Mouse (Mus musculus) left cerebral cortex, adult 8-10 months (tissue): ENCODE results near the gene Tra2a. TPM values are rescaled to one million over a fixed set of nuclear protein-coding genes. Genes with fewer than 3 reads are reported as not detected.

Experiments
- DNase-seq, 2 experiments: peaks; one replicate each; pipeline ENCODE4 v3.0.0; 2022; ENCODE audit warnings: low spot score in 2 of 2
- total RNA-seq, 4 experiments: library from RNA; stranded (reverse); gene quantifications; 2 replicates each; pipeline ENCODE4 v1.2.4; 2022

Gene Tra2a
- total RNA-seq, 4 experiments from 2014 or later = 45.2 to 57.3 (median 55.6) TPM

- no peak for DNase-seq
These were observed 51.7 kb downstream of the Tra2a start for GRCm38 (mm10) chr6:49212141-49212540.

- no peak for DNase-seq
These were observed 52.2 kb downstream of the Tra2a start for GRCm38 (mm10) chr6:49211596-49211995.

GRCm38 (mm10) chr6:49209881-49210854 lies 53.7 kb downstream of the Tra2a start:
- DNase-seq = no peak

- DNase-seq = no peak
These were observed 54.9 kb downstream of the Tra2a start for GRCm38 (mm10) chr6:49208935-49209334.

- DNase-seq = no peak
These were observed 55.4 kb downstream of the Tra2a start for GRCm38 (mm10) chr6:49208297-49208930.

GRCm38 (mm10) chr6:49206416-49206815 lies 57.4 kb downstream of the Tra2a start:
- no peak for DNase-seq

- DNase-seq = no peak
These were observed 68.6 kb downstream of the Tra2a start for GRCm38 (mm10) chr6:49195188-49195587.

- DNase-seq = no peak
These were observed 69.3 kb downstream of the Tra2a start for GRCm38 (mm10) chr6:49194536-49194935.

Other genes with a start within 250 kb of the Tra2a start
- 10 to 100 TPM in 1 of 4 experiments, 1 to 10 TPM in 3; 2.5 to 25.6 (median 6.0) TPM for gene Gpnmb, start 227.5 kb downstream of the Tra2a start, total RNA-seq
- 10 to 100 TPM; 26.3 to 30.5 (median 28.1) TPM for gene Malsu1, start 190.2 kb downstream of the Tra2a start, total RNA-seq
- gene Igf2bp3, start 49.1 kb downstream of the Tra2a start, total RNA-seq = not detected
- 10 to 100 TPM in 1 of 4 experiments, 1 to 10 TPM in 3; 7.9 to 10.0 (median 9.0) TPM for gene Ccdc126, start 55.2 kb upstream of the Tra2a start, total RNA-seq
- gene Fam221a, start 103.7 kb upstream of the Tra2a start, total RNA-seq = 1 to 10 TPM; 1.2 to 2.2 (median 1.8) TPM
- gene Stk31, start 131.6 kb upstream of the Tra2a start, total RNA-seq = 1 to 10 TPM; 1.3 to 3.2 (median 2.1) TPM